Mouse (Mus musculus) megakaryocyte, embryonic 14.5 days (primary cell): ENCODE data around the gene Eps8.

ENCODE experiments used
- FLI1 ChIP-seq: IDR thresholded peaks from 2 replicates; pipeline ENCODE4 v1.6.1; 2012; ENCODE audit warnings: low read length, inconsistent platforms, mixed read lengths
- GATA1 ChIP-seq: IDR thresholded peaks from 3 replicates; pipeline ENCODE4 v1.6.1; 2012; ENCODE audit warnings: mixed read lengths, low read length, inconsistent platforms, borderline replicate concordance

DNA sequence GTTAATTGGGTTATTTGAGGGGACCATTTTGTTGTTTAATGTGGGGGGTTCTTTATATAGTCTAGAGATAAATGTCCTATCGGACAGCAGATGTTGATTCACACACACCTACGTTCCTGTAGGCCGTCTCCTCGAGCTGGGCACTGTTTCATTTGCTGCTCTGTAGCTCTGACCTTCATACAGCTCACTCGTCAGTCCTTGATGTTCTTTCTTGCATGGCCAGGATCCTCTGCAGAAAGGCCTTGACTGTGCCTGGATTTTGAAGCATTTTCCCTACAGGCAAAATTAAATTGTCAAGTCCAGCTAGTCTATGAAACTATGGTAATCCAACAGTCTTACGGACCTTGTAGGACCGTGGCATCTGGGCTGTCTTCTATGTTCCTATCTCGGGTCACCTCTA, 40.4 kb upstream of the Eps8 start:
- TF ChIP-seq GATA1 (no peak), FLI1 (no peak)
